Mouse (Mus musculus) right cerebral cortex, adult 18-20 months (tissue): ENCODE results near the gene Acox3.
A peak's percentile ranks its signal among the peaks of the same experiment; 100 is the strongest.
"Not testable (repeated sequence)": the region's sequence is repeated elsewhere in the genome, so short reads cannot be mapped to it uniquely, and the experiment has no call there.

ENCODE experiments used
- DNase-seq: peaks from one replicate; pipeline ENCODE4 v3.0.0; 2022; ENCODE audit warnings: mixed read lengths

Gene Acox3

DNA sequence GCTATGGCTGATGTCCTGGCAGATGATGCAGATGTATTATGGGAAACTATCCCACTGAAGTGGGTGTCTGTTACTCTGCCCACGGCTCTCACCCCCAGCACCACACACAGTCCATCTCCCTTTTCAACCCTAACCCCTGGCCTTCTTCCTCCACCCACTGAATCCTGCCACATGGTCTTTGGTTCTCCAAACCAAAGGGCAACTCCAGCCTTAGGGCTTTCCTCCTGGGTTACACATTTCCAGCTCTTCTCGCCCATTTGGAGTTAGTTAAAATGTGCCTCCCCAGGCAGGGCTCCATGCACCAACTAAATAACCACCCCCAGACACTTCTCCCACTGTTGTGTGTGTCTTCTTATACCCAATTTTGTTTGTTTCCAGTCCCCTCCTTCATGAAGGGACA is 4.4 kb upstream of the Acox3 start:
- no peak for DNase-seq

GRCm38 (mm10) chr5:35579247-35579893 is 3.5 kb upstream of the Acox3 start:
- no peak for DNase-seq

- DNase-seq, result no peak
Measured at GRCm38 (mm10) chr5:35580156-35580922, 2.5 kb upstream of the Acox3 start.

DNA sequence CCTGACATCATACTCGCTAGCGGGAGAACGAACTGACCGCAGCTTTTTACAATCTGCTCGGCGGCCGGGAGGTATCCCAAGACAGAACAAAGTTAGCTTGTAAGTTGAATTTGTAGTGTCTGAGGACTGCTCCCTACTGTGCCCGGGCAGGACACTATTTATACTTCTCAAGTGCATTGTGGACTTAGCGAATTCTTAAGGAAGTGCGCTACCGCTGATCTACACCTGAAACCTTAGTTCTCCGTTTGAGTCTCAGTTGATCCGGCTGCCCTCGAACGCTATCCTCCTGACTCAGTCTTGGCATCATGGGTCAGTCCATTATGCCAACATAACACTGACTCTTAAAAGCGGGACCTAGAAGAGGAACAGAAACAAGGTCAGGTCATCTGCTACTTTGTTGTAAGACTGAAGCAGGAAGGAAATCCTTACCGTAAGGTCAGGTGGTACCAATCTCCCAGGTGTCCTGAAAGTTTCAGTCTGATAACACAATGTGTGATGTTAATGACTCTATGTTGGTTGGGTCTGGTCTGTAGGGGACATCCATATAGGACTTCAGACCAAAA is 462 bp downstream of the Acox3 start:
- DNase-seq, result no peak

- DNase-seq, result not testable (repeated sequence)
Measured at GRCm38 (mm10) chr5:35584259-35584658, 1.4 kb downstream of the Acox3 start.

DNA sequence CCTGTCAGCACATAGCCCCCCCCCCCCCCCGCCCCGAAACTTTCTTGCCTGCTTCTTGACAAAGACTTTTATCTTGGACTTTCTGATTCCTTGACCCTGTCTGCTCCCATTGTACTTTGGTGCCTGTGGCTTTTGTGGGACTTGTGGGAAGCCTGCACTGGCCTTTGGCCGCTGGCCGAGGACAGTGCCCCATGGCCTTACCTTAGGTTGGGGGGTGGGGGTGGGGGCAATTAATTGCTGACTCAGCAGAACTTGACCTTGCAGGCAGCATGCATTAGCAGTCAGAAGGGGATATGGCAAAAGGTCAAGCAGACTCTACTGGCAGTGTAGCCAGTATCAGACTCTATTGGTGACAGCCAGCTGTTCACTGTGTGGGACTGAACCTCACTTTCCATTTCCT is 8.7 kb downstream of the Acox3 start:
- DNase-seq, result no peak

DNA sequence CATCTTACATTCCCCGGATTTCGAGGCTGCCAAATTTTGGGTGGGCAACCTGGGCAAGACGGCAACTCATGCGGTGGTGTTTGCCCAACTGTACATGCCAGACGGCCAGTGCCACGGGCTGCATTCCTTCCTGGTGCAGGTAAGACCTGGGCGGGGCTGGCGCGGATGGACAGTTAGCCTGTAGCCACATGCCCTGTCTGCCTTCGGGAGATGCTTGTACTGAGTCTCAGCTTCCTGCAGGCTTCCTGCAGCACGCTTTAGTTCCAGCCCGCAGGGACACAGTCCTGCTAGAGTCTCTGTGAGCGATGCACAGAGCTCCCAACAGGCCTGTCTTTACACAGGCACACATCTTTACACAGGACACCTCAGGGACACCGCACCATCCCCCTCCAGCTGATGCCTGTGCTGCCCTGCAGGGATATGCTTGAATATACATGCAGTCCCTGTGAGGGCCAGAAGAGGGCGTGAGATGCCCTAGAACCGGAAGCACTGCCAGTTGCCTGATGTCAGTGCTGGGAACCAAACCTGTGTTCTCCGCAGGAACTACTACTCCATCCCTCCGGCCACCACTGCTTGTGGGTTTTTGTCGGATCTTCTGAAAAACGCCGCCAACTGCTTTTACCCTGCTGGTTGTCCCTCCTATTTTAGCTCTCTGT is 9.4 kb downstream of the Acox3 start:
- DNase-seq, result no peak

DNA sequence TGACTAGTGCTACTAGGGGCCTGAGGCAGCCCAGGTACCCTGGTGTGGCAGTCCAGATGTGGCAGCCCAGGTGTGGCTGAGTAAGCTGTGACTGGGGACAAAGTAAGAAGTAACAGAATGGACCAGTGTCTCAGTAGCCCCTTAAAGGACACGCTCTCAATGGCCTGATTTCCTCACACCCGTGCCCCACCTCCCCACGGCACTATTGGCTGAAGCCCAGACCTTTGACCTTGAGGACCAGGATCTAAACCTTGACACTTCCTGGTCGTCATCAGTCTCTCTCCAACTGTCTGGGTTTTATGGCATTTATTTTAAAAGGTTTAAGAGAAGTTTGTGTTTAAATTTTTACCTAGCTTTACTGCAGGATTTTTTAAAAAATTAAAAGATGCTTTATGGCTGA is 10.0 kb downstream of the Acox3 start:
- DNase-seq, result no peak

GRCm38 (mm10) chr5:35593272-35593671 is 10.4 kb downstream of the Acox3 start:
- DNase-seq, result no peak

GRCm38 (mm10) chr5:35594768-35595167 is 11.9 kb downstream of the Acox3 start:
- DNase-seq, result no peak

GRCm38 (mm10) chr5:35595706-35596105 is 12.9 kb downstream of the Acox3 start:
- DNase-seq, result peak; percentile 64

GRCm38 (mm10) chr5:35596169-35597160 is 13.6 kb downstream of the Acox3 start:
- DNase-seq, result no peak

DNA sequence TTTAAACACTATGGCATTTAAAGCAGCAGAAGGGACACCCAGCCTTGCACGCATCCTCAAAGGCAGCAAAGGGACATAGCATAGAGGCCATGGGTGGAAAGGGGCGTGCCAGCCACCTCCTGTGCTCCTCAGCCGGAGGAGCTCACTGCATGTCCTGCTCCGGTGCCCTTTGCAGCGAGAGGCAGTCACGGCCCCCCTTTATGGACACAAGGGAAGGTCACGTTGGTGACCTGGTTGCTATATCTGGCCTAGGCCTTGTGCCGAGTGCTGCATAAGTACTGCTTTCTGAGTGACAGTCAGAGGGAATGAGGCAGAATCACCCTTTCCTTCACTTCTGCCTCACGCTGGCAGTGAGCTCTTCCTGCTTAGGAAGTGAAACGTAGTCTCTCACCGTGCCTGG is 17.4 kb downstream of the Acox3 start:
- no peak for DNase-seq

DNA sequence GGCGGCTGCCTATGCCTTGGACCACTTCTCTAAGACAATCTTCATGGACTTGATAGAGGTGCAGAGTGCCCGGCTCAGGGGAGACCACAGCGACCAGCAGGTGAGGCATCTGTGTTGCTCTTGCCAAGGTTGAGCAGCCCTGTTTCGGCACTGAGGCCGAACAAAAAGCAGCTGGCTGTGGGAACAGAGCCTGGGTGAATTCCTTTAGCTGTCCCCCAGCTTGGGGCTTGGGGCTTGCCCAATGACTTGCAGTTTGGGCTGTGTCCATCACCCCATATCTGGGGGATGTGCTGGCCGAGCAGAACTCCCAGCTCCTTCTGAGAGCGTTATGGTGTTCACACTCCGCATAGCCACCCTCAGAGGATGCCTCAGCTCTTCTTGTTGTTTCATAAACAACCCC is 18.7 kb downstream of the Acox3 start:
- no peak for DNase-seq

- DNase-seq, result no peak
Measured at GRCm38 (mm10) chr5:35605355-35605754, 22.5 kb downstream of the Acox3 start.

GRCm38 (mm10) chr5:35606800-35607199 is 24.0 kb downstream of the Acox3 start:
- no peak for DNase-seq

DNA sequence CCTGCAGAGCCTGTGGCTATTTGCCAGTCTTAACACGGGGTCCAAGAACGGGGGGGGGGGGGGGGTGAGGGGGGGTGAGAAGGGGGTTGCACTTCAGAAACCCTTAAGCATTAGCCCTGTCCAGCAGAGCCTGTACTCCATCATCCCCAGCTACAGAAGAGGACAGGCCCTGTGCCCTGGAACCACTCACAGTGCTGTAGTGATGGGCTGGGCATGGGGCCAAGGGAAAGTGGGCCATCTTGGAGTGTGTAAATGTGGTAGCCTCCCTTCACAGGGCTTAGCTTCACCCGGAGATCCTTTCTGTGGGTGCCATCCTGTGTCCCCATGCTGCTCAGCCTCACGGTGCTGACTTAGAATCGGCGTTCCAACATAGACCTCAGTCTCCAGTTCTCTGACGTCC is 24.9 kb downstream of the Acox3 start:
- DNase-seq, result peak; percentile 12

DNA sequence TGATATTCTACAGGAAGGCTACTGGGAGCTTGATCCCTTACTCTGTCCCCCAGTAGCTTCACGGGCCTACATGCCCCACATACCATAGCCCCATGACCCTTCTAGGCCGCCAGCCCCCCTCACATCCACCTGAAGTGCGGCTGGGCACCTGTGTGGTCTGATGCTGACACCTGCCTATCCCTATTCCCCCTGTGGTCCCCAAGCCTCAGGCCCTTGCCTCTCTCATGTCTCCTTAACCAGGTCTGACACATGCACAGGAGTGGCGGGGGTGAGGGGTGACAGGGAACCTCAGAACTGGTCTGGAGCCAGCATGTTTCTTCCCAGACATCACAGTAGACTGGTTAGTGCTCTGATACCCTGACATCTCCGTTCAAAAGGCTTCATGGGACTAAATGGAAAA is 25.7 kb downstream of the Acox3 start:
- DNase-seq, result no peak

DNA sequence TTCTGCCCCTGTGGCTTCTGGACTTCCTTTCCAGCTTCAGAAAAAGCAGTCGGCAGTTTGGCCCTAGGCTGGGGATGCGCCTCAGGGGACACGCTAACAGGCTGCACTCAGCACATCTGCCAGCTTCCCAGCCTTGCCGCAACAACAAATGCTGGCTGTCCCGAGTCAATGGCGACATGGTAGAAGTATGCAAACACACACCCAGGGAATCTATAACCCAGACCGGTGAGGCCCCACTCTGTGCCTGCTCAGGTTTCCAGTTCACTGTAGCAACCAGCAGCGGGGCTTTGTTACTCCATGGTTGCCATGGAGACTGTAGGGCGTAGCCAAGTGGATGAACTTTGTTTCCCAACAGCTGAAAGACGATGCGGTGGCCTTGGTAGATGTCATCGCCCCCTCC is 26.5 kb downstream of the Acox3 start:
- no peak for DNase-seq

DNA sequence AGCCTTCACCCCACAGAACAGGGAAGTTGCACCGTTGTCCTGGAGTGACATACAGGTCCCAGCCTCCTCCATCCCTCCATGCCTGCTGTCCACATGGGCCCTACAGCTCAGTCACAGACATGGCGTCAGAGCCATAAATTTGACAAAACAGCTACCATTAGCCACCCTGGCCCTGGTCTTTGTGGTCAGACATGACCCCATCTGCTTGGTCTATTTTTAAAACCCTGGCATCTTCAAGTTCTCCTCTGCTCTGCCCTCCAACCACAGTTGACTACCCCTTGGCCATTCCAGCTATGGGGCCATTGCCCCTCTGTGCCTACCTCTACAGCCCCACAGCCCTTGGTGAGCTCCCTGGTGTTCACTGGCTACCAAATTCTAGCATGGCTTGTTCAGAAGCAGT is 27.1 kb downstream of the Acox3 start:
- DNase-seq, result no peak

GRCm38 (mm10) chr5:35610381-35610780 is 27.5 kb downstream of the Acox3 start:
- no peak for DNase-seq

GRCm38 (mm10) chr5:35611170-35611569 is 28.3 kb downstream of the Acox3 start:
- DNase-seq, result no peak

DNA sequence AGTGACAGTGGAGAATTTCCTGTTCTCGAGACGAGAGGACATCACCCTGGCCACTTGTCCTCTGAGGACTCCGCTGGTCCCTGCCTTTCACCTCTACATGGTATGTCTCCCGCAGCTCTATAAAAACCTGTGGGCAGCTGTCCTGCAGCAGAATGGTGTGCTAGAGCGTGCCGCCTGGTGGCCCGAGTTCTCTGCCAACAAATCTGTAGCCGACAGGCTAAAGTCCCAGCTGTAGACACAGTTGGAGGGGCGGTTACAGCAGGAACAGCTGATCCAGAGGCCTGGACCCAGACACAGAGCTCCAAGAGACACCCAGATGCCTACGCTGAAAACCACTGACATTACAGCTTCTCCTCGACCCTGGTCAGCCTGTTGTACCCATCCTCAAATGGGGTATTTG is 29.1 kb downstream of the Acox3 start:
- no peak for DNase-seq
